Comparison of ENCODE assay signal across 9 mouse cellular contexts in the genomic region with DNA sequence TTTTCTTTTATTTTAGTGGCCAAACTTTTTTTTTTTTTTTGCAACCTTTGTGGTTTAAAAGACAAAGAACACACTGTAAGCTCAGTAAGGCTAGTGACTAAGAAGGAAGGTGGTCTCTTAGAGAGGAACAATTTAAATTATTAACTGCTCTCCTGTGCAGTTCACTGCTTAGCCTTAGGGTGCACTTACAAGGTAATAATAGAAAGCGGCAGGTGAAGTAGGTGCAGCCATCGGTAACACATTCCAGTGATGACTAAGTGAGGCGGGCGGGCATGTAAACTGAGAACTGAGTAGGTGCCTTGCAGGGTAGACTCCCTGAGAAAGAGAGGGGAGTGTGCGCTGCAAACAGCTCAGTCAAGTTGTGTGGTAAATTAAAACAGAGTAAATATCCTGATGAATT. TPM values are rescaled to one million over a fixed set of nuclear protein-coding genes. Genes with fewer than 3 reads are reported as not detected.
DNase-seq lines count a peak whose midpoint lies in the region; ATAC-seq and TF ChIP-seq lines count a peak whose summit lies in the region.
"Had no signal": no experiment of that assay in that cellular context is flagged by ENCODE, and none has a peak within 500 bp of the region (broad histone marks: within the 10 kb centered on the region; RNA-seq: fewer than 3 reads in every experiment).

No protein-coding gene starts in this region.

- TF ChIP-seq RAD21 in CH12.LX (IDR thresholded peaks at IDR 0.05; ENCODE audit: low read depth, low read length), result no peak

- H3K9ac ChIP-seq in CH12.LX (ENCODE audit: insufficient read depth, low read depth), result peak overlapping the region; percentile 79; the same call in 1 of the 2 replicates
- no peak overlapping the region; the same call in 1 of the 2 replicates for H3K9ac ChIP-seq in limb, embryonic 12.5 days (replicated peaks)
- peak overlapping the region; percentile 89; the same call in 1 of the 2 replicates for H3K9ac ChIP-seq in neural tube, embryonic 12.5 days

- ATAC-seq in CD4-positive, CD25-positive, alpha-beta regulatory T cell, adult 4 months, result no peak
- ATAC-seq in limb, embryonic 12.5 days (ENCODE audit: insufficient number of reproducible peaks, insufficient read depth, low FRiP score, low TSS enrichment, low read depth), result no peak
- ATAC-seq in neural tube, embryonic 12.5 days (ENCODE audit: low FRiP score, low read depth), result no peak

- no peaks in the 10 kb centered on the region for H3K9me3 ChIP-seq in CH12.LX (replicated peaks; ENCODE audit: low read length)
- no peaks in the 10 kb centered on the region for H3K9me3 ChIP-seq in hindbrain, embryonic 10.5 days
- H3K9me3 ChIP-seq in limb, embryonic 12.5 days, result no peaks in the 10 kb centered on the region
- no peaks in the 10 kb centered on the region for H3K9me3 ChIP-seq in neural tube, embryonic 12.5 days

- no peak for TF ChIP-seq CTCF in CH12.LX (conservative IDR thresholded peaks at IDR 0.05 in 1 of 2, IDR thresholded peaks at IDR 0.05 in 1 of 2; ENCODE audit: low read depth in 2 of 2, low read length in 2 of 2)

- H3K4me3 ChIP-seq in CH12.LX (replicated peaks in 1 of 3; ENCODE audit: low read depth in 2 of 3, low read length in 2 of 3, poor library complexity in 1 of 3), result peak overlapping the region; percentile 38 to 97 (median 90)
- peak overlapping the region; percentile 96 for H3K4me3 ChIP-seq in hindbrain, embryonic 10.5 days
- peak overlapping the region; percentile 84 for H3K4me3 ChIP-seq in limb, embryonic 12.5 days (replicated peaks)
- peak overlapping the region; percentile 9; the same call in 1 of the 2 replicates for H3K4me3 ChIP-seq in neural tube, embryonic 12.5 days

- peak; percentile 19 for DNase-seq in CD4-positive, CD25-positive, alpha-beta regulatory T cell, adult 2 months (ENCODE audit: low read depth, low spot score)
- DNase-seq in CH12.LX (ENCODE audit: extremely low read depth), result no peak
- DNase-seq in hindbrain, embryonic 10.5 days (ENCODE audit: low spot score), result no peak
- no peak for DNase-seq in adrenal gland, adult 18-20 months (ENCODE audit: low spot score in 2 of 2)
- DNase-seq in cerebellum, adult 9-11 months, result no peak

- H3K4me1 ChIP-seq in CH12.LX (ENCODE audit: control insufficient read depth in 1 of 2, insufficient read depth in 2 of 2), result peaks cover 7 to 70% of the 10 kb centered on the region in 2 experiments
- peaks cover 26% of the 10 kb centered on the region for H3K4me1 ChIP-seq in hindbrain, embryonic 10.5 days (replicated peaks)
- H3K4me1 ChIP-seq in limb, embryonic 12.5 days (replicated peaks), result peaks cover 19% of the 10 kb centered on the region
- peaks cover 24% of the 10 kb centered on the region for H3K4me1 ChIP-seq in neural tube, embryonic 12.5 days

- H3K27ac ChIP-seq in CH12.LX (ENCODE audit: insufficient read depth, low read depth), result no peak overlapping the region
- H3K27ac ChIP-seq in hindbrain, embryonic 10.5 days, result no peak overlapping the region
- no peak overlapping the region for H3K27ac ChIP-seq in limb, embryonic 12.5 days
- no peak overlapping the region for H3K27ac ChIP-seq in neural tube, embryonic 12.5 days

- peak; percentile 8; the same call in 1 of the 2 replicates for TF ChIP-seq EP300 in CH12.LX (IDR thresholded peaks at IDR 0.05; ENCODE audit: low read length)

- in situ Hi-C loops in CH12.LX (cut with MboI; ENCODE audit: low pct_ligation_motif_present, low pct_unique_long_range_greater_than_20kb, low sequenced_read_pairs), result no loop called here

- WGBS in hindbrain, embryonic 10.5 days, result 67% methylated on average over 5 of the region's 5 CpGs
- WGBS in limb, embryonic 12.5 days, result 32% methylated on average over 5 of the region's 5 CpGs
- 63% methylated on average over 5 of the region's 5 CpGs for WGBS in neural tube, embryonic 12.5 days

- dilution Hi-C loops in CH12.LX (cut with MboI; ENCODE audit: extremely low pct_ligation_motif_present, extremely low pct_unique_long_range_greater_than_20kb, low sequenced_read_pairs), result no loop called here

- H3K4me2 ChIP-seq in CH12.LX (ENCODE audit: insufficient read depth, low read depth, poor library complexity, severe bottlenecking), result peak overlapping the region; percentile 87
- peak overlapping the region; percentile 66 for H3K4me2 ChIP-seq in limb, embryonic 12.5 days
- peak overlapping the region; percentile 62 for H3K4me2 ChIP-seq in neural tube, embryonic 12.5 days (replicated peaks)

- TF ChIP-seq POLR2A in CH12.LX (IDR thresholded peaks at IDR 0.05; ENCODE audit: low read depth, low read length), result no peak

- peaks cover 44% of the 10 kb centered on the region for H3K79me2 ChIP-seq in CH12.LX (replicated peaks; ENCODE audit: control insufficient read depth, extremely low read depth, insufficient read depth, poor library complexity, severe bottlenecking)

- H3K27me3 ChIP-seq in CH12.LX (replicated peaks), result no peaks in the 10 kb centered on the region
- H3K27me3 ChIP-seq in hindbrain, embryonic 10.5 days (ENCODE audit: insufficient read depth, poor library complexity, severe bottlenecking), result no peaks in the 10 kb centered on the region
- H3K27me3 ChIP-seq in limb, embryonic 12.5 days, result no peaks in the 10 kb centered on the region
- no peaks in the 10 kb centered on the region for H3K27me3 ChIP-seq in neural tube, embryonic 12.5 days (replicated peaks)

- peaks cover 8 to 23% of the 10 kb centered on the region in 2 experiments for H3K36me3 ChIP-seq in CH12.LX (replicated peaks in 1 of 2; ENCODE audit: control insufficient read depth in 1 of 2, insufficient read depth in 1 of 2, low read length in 1 of 2)
- peaks cover 10% of the 10 kb centered on the region for H3K36me3 ChIP-seq in hindbrain, embryonic 10.5 days
- peaks cover 7% of the 10 kb centered on the region; the same call in 1 of the 2 replicates for H3K36me3 ChIP-seq in limb, embryonic 12.5 days
- H3K36me3 ChIP-seq in neural tube, embryonic 12.5 days, result peaks cover 5% of the 10 kb centered on the region; the same call in 1 of the 2 replicates

TF ChIP-seq in CH12.LX, 34 proteins besides CTCF, POLR2A, EP300 and RAD21:
- no peak for TF ChIP-seq ELF1 (IDR thresholded peaks at IDR 0.05; ENCODE audit: low read depth, low read length)
- peak; percentile 10; the same call in 1 of the 2 replicates for TF ChIP-seq IRF4 (IDR thresholded peaks at IDR 0.05; ENCODE audit: low read depth, low read length)
- TF ChIP-seq CHD1 (IDR thresholded peaks at IDR 0.05; ENCODE audit: low read depth, low read length), result 0 out of 2 replicates have a peak, but pooled peaks have one; percentile 12

RNA-seq across cellular contexts. Expression of a gene that starts 1.4 kb away (rescaled TPM):
- polyA plus RNA-seq in CD4-positive, CD25-positive, alpha-beta regulatory T cell, adult 4 months (2017; shearing (Covaris generic)), result 10 to 100 TPM; 12.5 TPM
- total RNA-seq in CH12.LX (2012; rRNA removed) (9.5 and 11.4 TPM in 2 replicates), CH12.LX (2014; rRNA removed) (6.3 and 8.2 TPM in 2 replicates)
- 30.6 and 30.7 TPM in 2 replicates for polyA plus RNA-seq in CH12.LX (2012; ENCODE audit: insufficient read length, low read depth)
- 13.9 and 17.2 TPM in 2 replicates for polyA plus RNA-seq in hindbrain, embryonic 10.5 days (2016; fragmentation: Nextera tagmentation; extraction: Ambion mirVana)
- polyA plus RNA-seq in limb, embryonic 12.5 days (2016; fragmentation: Nextera tagmentation; extraction: Ambion mirVana), result 11.8 and 13.7 TPM in 2 replicates
- 16.3 and 16.7 TPM in 2 replicates for polyA plus RNA-seq in neural tube, embryonic 12.5 days (2016; fragmentation: Nextera tagmentation; extraction: Ambion mirVana)
- 10 to 100 TPM; 14.9 to 16.9 TPM for total RNA-seq in adrenal gland, adult 18-20 months (2021)

RNA-seq across cellular contexts. Expression of a gene that starts 4.9 kb away (rescaled TPM):
- polyA plus RNA-seq in CD4-positive, CD25-positive, alpha-beta regulatory T cell, adult 4 months (2017; shearing (Covaris generic)), result 10 to 100 TPM; 52.3 to 63.9 TPM
- total RNA-seq in CH12.LX (2012; rRNA removed), result 59.1 and 60.1 TPM in 2 replicates
- total RNA-seq in CH12.LX (2014; rRNA removed), result 57.6 and 58.3 TPM in 2 replicates
- 75.7 and 78.8 TPM in 2 replicates for polyA plus RNA-seq in CH12.LX (2012; ENCODE audit: insufficient read length, low read depth)
- polyA plus RNA-seq in hindbrain, embryonic 10.5 days (2016; fragmentation: Nextera tagmentation; extraction: Ambion mirVana), result 78.9 and 89.2 TPM in 2 replicates
- polyA plus RNA-seq in limb, embryonic 12.5 days (2016; fragmentation: Nextera tagmentation; extraction: Ambion mirVana), result 56.1 and 62.6 TPM in 2 replicates
- polyA plus RNA-seq in neural tube, embryonic 12.5 days (2016; fragmentation: Nextera tagmentation; extraction: Ambion mirVana), result 108 and 118 TPM in 2 replicates
- 100 to 1,000 TPM in 1 of 2 experiments, 10 to 100 TPM in 1; 91.9 to 108 TPM for total RNA-seq in adrenal gland, adult 18-20 months (2021)

RNA-seq across cellular contexts. Expression of a gene that starts 17.2 kb away (rescaled TPM):
- polyA plus RNA-seq in CD4-positive, CD25-positive, alpha-beta regulatory T cell, adult 4 months (2017; shearing (Covaris generic)), result not detected
- total RNA-seq in CH12.LX (2012; rRNA removed) (not detected in 2 replicates), CH12.LX (2014; rRNA removed) (not detected in 2 replicates)
- not detected in 2 replicates for polyA plus RNA-seq in CH12.LX (2012; ENCODE audit: insufficient read length, low read depth)
- polyA plus RNA-seq in hindbrain, embryonic 10.5 days (2016; fragmentation: Nextera tagmentation; extraction: Ambion mirVana), result 0.11 and 0.30 TPM in 2 replicates
- polyA plus RNA-seq in limb, embryonic 12.5 days (2016; fragmentation: Nextera tagmentation; extraction: Ambion mirVana), result 0.63 and 0.88 TPM in 2 replicates
- polyA plus RNA-seq in neural tube, embryonic 12.5 days (2016; fragmentation: Nextera tagmentation; extraction: Ambion mirVana), result 0.72 and 0.77 TPM in 2 replicates
- total RNA-seq in adrenal gland, adult 18-20 months (2021), result not detected
- total RNA-seq: hematopoietic stem cell, adult 5-6 weeks had no signal

Comparison
In these comparisons a context has a peak if more than half of its experiments do, and no peak if none do; other contexts are left out.
1. H3K4me3 ChIP-seq: peak in every context shown above with its lines; median percentile 96 in hindbrain, embryonic 10.5 days; 90 in CH12.LX; 84 in limb, embryonic 12.5 days; 9 in neural tube, embryonic 12.5 days.